Mouse (Mus musculus) B cell, adult 67 days (primary cell): ENCODE data around the gene Prmt3. TPM values are rescaled to one million over a fixed set of nuclear protein-coding genes. Genes with fewer than 3 reads are reported as not detected.

Source experiments
- total RNA-seq, 2 experiments: library from RNA; stranded (reverse); gene quantifications; 4 replicates each; pipeline ENCODE4 v1.2.4; 2023

Prmt3 gene
- total RNA-seq = 10 to 100 TPM; 53.7 to 60.0 TPM

DNA sequence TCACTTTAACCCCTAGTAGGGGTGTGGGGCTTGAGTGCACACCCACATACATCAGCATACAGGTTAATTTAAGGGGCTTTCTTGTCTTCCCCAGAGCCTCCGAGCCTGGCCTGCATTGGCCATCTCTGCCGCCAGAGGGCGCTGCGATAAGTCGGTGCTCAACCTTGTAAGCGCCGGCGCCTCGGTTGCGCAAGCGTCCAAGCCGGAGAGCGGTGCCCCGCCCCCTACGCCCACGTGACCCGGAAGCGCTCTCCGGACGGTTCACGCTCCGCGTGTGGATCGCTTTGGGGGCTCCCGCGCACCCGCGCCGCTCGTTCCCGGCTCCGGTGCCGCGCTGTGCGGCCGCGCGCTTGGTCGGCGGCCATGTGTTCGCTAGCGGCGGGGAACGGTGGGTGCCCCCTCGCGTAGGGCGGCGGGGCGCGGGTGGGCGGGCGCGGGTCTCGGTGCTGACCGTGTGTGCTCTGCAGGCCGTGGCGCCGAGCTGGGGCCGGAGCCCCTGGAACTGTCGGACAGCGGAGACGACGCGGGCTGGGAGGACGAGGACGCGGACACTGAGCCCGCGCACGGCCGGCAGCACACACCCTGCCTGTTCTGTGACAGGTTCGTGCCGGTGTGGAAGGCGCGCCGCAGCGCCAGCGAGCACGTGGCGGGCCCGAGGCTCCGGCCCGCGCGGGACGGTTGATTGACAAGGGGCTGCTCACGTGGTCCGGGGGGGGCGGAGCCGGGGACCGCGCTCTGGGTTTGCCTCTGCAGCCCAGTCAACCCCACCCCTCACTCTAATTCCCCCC lies at the start of gene Prmt3:
Prmt3 (plus strand) TSS at position 233 of the 788 bp plus-strand sequence.

DNA sequence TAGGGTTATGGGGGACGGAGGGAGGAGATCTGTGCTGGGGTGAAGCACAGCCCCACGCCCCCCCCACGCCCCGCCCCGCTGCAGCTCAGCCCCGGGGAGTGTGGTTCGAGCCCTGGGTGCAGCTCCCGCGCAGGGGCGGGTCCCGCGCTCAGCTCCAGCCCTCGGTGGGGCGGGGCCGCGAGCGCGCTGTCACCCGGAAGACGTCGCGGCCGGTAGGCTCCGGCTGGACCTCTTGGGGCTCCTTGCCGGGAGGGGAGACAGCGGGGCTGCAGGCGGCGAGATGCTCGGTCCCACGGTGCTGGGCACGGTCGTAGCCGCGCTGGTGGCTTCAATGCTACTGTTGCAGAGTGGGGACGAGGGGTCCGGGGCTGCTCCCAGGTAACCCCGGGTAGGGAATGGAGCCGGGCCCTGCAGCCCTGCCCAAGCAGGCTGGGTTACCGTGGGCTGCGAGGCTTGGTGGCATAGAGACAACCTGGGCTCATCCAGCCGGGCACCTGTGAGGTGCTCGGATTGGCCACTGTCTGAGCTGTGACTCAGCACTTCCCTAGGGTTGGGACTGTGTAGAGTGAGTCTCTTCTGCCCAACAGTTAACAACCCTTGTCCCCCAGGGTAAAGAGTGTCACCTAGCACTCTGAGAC lies 19.1 kb upstream of the Prmt3 start, which contains the start of gene Htatip2:
Htatip2 (plus strand) TSS at position 182 of the 638 bp plus-strand sequence.

Other genes with a start within 250 kb of the Prmt3 start
- not detected for gene Dbx1, start 141.5 kb upstream of the Prmt3 start, total RNA-seq
- gene Htatip2, start 19.2 kb upstream of the Prmt3 start, total RNA-seq = 10 to 100 TPM; 10.3 to 12.6 TPM
- gene Slc6a5, start 131.8 kb downstream of the Prmt3 start, total RNA-seq = not detected
- not detected for gene Nell1, start 196.5 kb downstream of the Prmt3 start, total RNA-seq